Mouse (Mus musculus) neural tube, embryonic 13.5 days (tissue): ENCODE data around the gene 1700012A03Rik. TPM values are rescaled to one million over a fixed set of nuclear protein-coding genes. Genes with fewer than 3 reads are reported as not detected.
A peak's percentile ranks its signal among the peaks of the same experiment; 100 is the strongest.

Experiments used
- ATAC-seq: fragments of 200-750 bp; cut with Nextera tagmentation; 2 replicates; pipeline ENCODE4 v1.8.0; 2017; ENCODE audit warnings: low read depth, mild to moderate bottlenecking, moderate TSS enrichment, moderate library complexity
- H3K27ac ChIP-seq: fragments of 300-500 bp; sonication (generic); replicated peaks from 2 replicates; pipeline ENCODE4 v1.5.1; 2015; ENCODE audit warnings: moderate library complexity, mild to moderate bottlenecking, inconsistent platforms
- H3K27me3 ChIP-seq: fragments of 300-500 bp; sonication (generic); 2 replicates; pipeline ENCODE4 v1.6.1; 2015; ENCODE audit warnings: mild to moderate bottlenecking, inconsistent platforms
- H3K36me3 ChIP-seq: fragments of 300-500 bp; sonication (generic); 2 replicates; pipeline ENCODE4 v1.6.1; 2015; ENCODE audit warnings: mild to moderate bottlenecking, inconsistent platforms
- H3K4me1 ChIP-seq: fragments of 300-500 bp; sonication (generic); replicated peaks from 2 replicates; pipeline ENCODE4 v1.6.1; 2015; ENCODE audit warnings: inconsistent platforms
- H3K4me2 ChIP-seq: fragments of 300-500 bp; sonication (generic); 2 replicates; pipeline ENCODE4 v1.6.1; 2015; ENCODE audit warnings: inconsistent platforms, mild to moderate bottlenecking, moderate library complexity
- H3K4me3 ChIP-seq: fragments of 300-500 bp; sonication (generic); 2 replicates; pipeline ENCODE4 v1.5.1; 2015; ENCODE audit warnings: mild to moderate bottlenecking, inconsistent platforms
- H3K9ac ChIP-seq: fragments of 300-500 bp; sonication (generic); 2 replicates; pipeline ENCODE4 v1.6.1; 2015; ENCODE audit warnings: moderate library complexity, mild to moderate bottlenecking, inconsistent platforms
- H3K9me3 ChIP-seq: fragments of 300-500 bp; sonication (generic); 2 replicates; pipeline ENCODE4 v1.6.1; 2016; ENCODE audit warnings: inconsistent platforms
- WGBS: fragments of 180-500 bp; shearing (Covaris S2); methylation state at CpG from one replicate; pipeline ENCODE4 v1.1.7; 2015; 5-methylcytosine and 5-hydroxymethylcytosine counted together
- polyA plus RNA-seq: library from polyadenylated mRNA; unstranded; fragments of >200 nt; fragmentation: Nextera tagmentation; extraction: Ambion mirVana; gene quantifications from 2 replicates; pipeline ENCODE4 v1.2.1, GENCODE M21; 2015

Gene 1700012A03Rik
- polyA plus RNA-seq, result not detected in 2 replicates

DNA sequence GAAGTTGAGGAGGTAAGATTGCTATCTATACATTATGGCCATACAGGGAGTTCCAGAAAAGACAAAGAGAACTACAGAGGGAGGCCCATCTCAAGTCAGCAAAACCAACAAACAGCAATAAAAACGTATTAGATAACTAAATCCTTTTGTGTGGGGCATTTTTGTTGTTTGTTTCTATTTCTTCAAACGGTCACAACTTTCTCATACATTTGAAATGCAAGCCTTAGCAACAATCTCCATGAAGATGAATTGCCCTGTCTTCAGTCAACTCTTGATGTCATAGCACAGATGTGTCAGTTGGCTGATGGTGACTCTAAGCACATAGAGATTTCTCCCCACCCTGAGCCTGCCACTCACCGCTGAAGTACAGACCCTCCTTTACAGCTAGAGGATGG, at the start of gene 1700012A03Rik:
Gene 1700012A03Rik (plus strand): TSS at position 296 of the 395 bp plus-strand sequence.
- H3K27me3 ChIP-seq, result no peaks in the 10 kb centered on the region
- no peak within 1 kb of the TSS for H3K4me3 ChIP-seq
- 77% methylated on average over 3 of the region's 3 CpGs for WGBS
- no peaks in the 10 kb centered on the region for H3K36me3 ChIP-seq
- no peaks in the 10 kb centered on the region for H3K9me3 ChIP-seq
- H3K9ac ChIP-seq, result no peak within 1 kb of the TSS
- ATAC-seq, result no peak
- H3K27ac ChIP-seq, result no peak within 1 kb of the TSS
- H3K4me1 ChIP-seq, result peaks cover 10% of the 10 kb centered on the region; the same call in 1 of the 2 replicates
- no peak within 1 kb of the TSS for H3K4me2 ChIP-seq

DNA sequence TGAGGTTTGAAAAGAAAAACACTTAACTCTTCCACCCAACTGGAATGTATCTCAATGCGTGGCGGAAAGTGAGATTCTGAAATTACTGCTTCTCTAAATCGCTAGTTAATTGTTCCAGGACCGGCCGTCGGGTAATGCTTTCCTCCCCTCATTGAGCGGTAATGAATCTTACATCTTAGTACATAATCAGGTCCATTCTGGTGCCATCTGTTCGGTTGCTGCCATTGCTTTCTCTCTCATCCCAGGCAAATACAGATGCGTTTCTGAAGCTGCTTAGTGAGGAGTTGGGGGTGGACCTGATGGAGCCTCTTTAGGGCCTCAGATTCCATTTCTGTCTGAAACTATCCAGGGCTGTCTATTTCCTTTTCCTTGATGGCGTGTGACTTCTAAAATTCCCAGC, 45.8 kb upstream of the 1700012A03Rik start:
- ATAC-seq, result no peak
- Histone ChIP-seq H3K4me1 (no peaks in the 10 kb centered on the region), H3K4me3 (no peak overlapping the region), H3K36me3 (no peaks in the 10 kb centered on the region), H3K9ac (no peak overlapping the region), H3K27ac (no peak overlapping the region), H3K27me3 (no peaks in the 10 kb centered on the region), H3K4me2 (no peak overlapping the region), H3K9me3 (no peaks in the 10 kb centered on the region)
- 63% methylated on average over 10 of the region's 10 CpGs for WGBS

DNA sequence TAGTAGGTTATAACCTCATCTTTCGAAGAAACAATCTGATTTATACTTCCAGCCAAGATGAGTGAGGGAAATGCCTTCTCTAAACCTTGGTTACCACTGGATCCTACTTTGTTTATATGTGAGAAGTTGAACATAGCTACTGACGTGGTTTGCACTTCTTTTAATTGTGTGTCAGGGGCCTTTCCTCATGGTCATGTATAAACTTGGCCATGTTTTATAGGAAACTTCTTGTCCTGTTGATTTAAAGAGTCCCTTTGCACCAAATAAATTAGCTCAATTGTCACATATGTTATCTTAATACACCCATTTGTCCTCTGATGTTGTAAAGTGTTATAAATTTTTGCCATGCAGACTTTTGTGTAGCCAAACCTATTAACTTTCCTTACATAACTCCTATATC, 44.1 kb upstream of the 1700012A03Rik start:
- Histone ChIP-seq H3K9me3 (no peaks in the 10 kb centered on the region), H3K4me2 (no peak overlapping the region), H3K36me3 (no peaks in the 10 kb centered on the region), H3K27ac (no peak overlapping the region), H3K4me3 (no peak overlapping the region), H3K27me3 (no peaks in the 10 kb centered on the region), H3K4me1 (no peaks in the 10 kb centered on the region), H3K9ac (no peak overlapping the region)
- ATAC-seq, result no peak
- WGBS, result 76% methylated on average over 2 of the region's 2 CpGs

DNA sequence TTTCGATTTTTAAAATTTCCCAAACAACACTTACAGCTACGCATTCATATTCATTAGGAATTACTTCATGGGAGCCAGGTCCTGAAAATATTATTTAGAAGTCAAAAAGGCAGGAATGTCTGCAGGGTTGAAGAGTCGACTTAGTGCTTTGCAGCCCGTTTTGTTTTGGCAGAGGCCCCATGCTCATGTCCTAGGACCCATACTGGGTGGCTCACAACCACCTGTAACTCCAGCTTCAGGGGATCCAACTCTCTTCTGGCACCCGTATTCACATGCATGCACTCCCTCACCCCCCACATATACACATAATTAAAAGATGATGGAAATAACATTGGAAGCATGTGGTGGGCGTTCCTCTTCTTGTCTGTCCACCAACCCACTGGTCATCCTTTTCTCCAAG, 43.7 kb upstream of the 1700012A03Rik start:
- Histone ChIP-seq H3K4me2 (no peak overlapping the region), H3K4me3 (no peak overlapping the region), H3K9me3 (no peaks in the 10 kb centered on the region), H3K27me3 (no peaks in the 10 kb centered on the region), H3K36me3 (no peaks in the 10 kb centered on the region), H3K4me1 (no peaks in the 10 kb centered on the region), H3K27ac (no peak overlapping the region), H3K9ac (no peak overlapping the region)
- 85% methylated on average over 6 of the region's 6 CpGs for WGBS
- no peak for ATAC-seq

DNA sequence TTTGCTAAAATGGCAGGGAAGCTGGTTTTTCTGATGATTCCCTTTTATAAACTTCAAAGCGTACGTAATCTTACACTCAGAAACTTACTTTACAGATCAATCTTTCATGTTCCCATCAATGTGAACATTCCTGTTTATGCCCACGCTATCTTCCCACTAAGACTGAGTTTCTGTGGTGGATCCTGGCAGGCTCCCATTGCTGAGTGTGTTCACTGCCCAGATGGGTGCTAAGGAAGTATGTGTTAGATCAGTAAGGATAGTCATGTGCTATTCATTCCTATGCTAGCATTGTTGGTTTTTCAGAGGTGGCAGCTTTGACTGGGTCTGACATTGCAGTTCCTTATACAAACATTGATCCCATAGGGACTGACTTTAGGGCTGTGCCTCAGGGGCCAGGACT, 42.7 kb upstream of the 1700012A03Rik start:
- ATAC-seq, result no peak
- WGBS, result 95% methylated on average over 3 of the region's 3 CpGs

DNA sequence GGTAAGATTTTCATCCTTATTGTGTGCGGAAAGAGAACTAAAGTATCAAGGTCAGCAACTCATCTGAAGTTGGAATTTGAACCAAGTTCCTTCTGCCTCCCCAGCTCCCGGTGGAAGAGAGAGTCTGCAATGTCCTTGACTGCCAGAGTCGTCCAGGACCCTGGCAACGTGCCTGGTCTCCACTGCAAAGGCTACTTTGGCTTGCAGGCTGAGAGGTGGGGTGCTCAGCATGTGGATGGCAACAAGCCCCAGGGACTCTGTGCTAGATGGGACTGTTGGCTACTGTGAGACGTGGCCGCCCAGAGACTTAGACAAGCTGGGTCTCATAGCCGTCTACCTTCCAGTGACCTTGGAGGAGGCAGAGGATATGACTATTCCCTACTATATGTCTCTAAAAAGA, 33.2 kb upstream of the 1700012A03Rik start:
- H3K4me2 ChIP-seq, result no peak overlapping the region
- 78% methylated on average over 7 of the region's 7 CpGs for WGBS
- H3K9ac ChIP-seq, result no peak overlapping the region
- H3K9me3 ChIP-seq, result no peaks in the 10 kb centered on the region
- ATAC-seq, result no peak
- H3K27me3 ChIP-seq, result no peaks in the 10 kb centered on the region
- no peaks in the 10 kb centered on the region for H3K36me3 ChIP-seq
- no peak overlapping the region for H3K4me3 ChIP-seq
- H3K4me1 ChIP-seq, result peaks cover 19% of the 10 kb centered on the region
- H3K27ac ChIP-seq, result no peak overlapping the region

More for the DNA sequence above, 42.7 kb upstream of the 1700012A03Rik start:
- H3K9me3 ChIP-seq, result no peaks in the 10 kb centered on the region
- no peaks in the 10 kb centered on the region for H3K36me3 ChIP-seq
- no peak overlapping the region for H3K27ac ChIP-seq
- no peak overlapping the region for H3K4me3 ChIP-seq
- H3K9ac ChIP-seq, result no peak overlapping the region
- H3K27me3 ChIP-seq, result no peaks in the 10 kb centered on the region
- no peak overlapping the region for H3K4me2 ChIP-seq
- no peaks in the 10 kb centered on the region for H3K4me1 ChIP-seq

DNA sequence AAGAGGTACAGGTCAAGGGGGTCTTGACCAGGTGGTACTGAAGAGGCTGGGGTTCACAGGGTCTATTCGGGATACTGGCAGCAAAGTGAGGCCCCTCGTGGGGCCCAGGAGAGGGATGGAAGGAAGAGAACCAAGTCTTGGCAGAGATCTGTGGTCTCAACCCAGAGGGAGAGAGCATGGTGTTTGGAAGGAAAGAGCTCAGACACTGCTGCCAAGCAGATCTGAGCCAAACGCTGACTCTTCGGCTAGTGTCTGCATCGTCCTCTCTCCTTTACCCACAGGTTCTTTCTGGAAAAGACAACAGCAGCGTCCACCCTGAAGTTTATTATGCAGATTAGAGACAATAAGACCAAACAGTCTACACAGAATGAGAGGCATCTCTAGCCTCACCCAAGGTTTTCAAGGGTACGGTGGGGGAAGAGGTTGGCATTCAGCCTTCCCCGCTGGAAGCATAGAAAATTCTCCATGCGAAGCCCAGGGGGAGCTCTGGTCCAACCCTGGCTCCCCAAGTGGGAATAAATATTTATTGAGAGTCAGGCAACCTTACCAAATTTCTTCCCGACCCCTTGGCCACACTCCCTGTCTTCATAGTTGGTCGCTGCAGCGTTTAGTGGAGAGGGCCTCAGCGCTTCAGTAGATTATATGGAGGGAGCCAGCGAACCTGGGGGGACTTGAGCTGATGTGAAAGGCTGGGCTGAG, 32.5 kb upstream of the 1700012A03Rik start:
- Histone ChIP-seq H3K36me3 (no peaks in the 10 kb centered on the region), H3K4me2 (no peak overlapping the region), H3K9ac (no peak overlapping the region), H3K9me3 (no peaks in the 10 kb centered on the region), H3K27me3 (no peaks in the 10 kb centered on the region), H3K27ac (no peak overlapping the region), H3K4me1 (peaks cover 23% of the 10 kb centered on the region), H3K4me3 (no peak overlapping the region)
- 68% methylated on average over 14 of the region's 14 CpGs for WGBS
- ATAC-seq, result peak; percentile 77

DNA sequence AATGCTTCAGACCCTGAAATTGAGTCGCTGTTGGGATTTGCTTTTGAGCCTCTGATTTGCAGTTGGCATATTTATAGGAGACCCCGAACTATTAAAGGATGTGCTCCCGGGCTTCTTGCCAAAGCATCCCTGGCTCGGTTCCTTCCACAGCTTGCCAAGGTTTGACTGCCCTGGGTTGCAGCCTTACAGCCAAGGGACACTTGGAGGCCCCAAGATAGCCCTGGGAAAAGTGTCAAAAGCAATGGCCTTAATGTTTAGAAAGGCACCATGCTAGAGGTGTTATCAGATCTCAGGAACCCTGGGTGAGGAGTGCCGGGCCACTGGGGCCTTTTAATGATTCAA, 32.0 kb upstream of the 1700012A03Rik start:
- Histone ChIP-seq H3K4me2 (no peak overlapping the region), H3K9me3 (no peaks in the 10 kb centered on the region), H3K4me3 (no peak overlapping the region), H3K9ac (no peak overlapping the region), H3K4me1 (peaks cover 28% of the 10 kb centered on the region), H3K36me3 (no peaks in the 10 kb centered on the region), H3K27ac (no peak overlapping the region), H3K27me3 (no peaks in the 10 kb centered on the region)
- ATAC-seq, result peak; percentile 71; the same call in 1 of the 2 replicates
- WGBS, result 60% methylated on average over 5 of the region's 5 CpGs

DNA sequence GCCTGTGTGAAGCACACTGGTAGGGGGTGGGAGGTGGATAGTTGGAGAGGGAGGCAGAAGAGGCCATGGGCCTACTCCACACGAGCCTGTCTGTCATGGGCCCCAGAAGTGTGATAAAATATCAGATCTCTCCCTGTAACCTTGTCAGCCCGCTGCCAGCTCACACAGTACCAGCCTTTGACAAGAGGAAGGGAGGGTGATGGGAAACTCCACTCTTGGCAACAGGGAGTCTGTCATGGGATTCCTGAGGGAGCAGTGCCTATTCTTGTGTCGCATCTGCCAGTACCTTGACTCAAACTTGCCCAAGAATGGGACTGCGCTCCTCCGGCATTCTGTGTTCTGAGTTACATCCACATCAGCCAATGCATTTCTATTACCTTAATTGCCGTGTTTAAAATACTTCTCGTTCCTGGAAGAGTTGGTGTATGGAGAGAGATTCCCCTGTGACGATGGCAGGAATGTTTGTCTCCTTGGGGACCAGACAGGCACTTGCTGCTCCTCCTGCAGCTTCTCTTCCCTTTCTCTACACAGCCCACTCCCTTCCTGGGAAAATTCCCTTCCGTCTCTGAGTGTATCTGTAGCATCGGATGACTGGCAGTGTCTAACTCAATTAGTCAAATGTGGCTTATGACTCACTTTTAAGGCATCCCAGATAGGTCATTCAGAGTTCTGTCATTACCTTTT, 28.1 kb upstream of the 1700012A03Rik start:
- Histone ChIP-seq H3K27me3 (no peaks in the 10 kb centered on the region), H3K4me3 (no peak overlapping the region), H3K36me3 (no peaks in the 10 kb centered on the region), H3K9me3 (no peaks in the 10 kb centered on the region), H3K4me1 (peaks cover 28% of the 10 kb centered on the region), H3K9ac (no peak overlapping the region), H3K27ac (no peak overlapping the region), H3K4me2 (no peak overlapping the region)
- no peak for ATAC-seq
- 81% methylated on average over 10 of the region's 10 CpGs for WGBS

DNA sequence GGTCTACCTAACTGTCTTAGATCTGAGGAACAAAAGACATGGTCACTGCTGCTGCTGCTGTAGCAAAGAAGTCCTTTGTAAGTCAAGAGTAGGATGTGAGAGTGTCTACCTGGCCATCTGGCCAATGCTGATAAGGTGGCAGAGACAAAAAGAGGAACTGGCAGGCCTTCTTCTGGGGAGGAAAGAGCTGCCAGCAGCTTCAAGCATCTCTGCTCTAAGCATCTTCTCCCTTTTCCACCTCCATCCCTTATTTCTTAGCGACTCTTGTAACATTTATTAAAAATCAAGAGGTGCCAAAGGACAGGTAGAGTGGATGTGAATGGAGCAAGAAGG, 27.5 kb upstream of the 1700012A03Rik start:
- WGBS, result 100% methylated on average over 1 of the region's 1 CpGs
- Histone ChIP-seq H3K4me3 (no peak overlapping the region), H3K9ac (no peak overlapping the region), H3K9me3 (no peaks in the 10 kb centered on the region), H3K36me3 (no peaks in the 10 kb centered on the region), H3K4me1 (peaks cover 22% of the 10 kb centered on the region), H3K27me3 (no peaks in the 10 kb centered on the region), H3K27ac (no peak overlapping the region), H3K4me2 (no peak overlapping the region)
- ATAC-seq, result no peak

DNA sequence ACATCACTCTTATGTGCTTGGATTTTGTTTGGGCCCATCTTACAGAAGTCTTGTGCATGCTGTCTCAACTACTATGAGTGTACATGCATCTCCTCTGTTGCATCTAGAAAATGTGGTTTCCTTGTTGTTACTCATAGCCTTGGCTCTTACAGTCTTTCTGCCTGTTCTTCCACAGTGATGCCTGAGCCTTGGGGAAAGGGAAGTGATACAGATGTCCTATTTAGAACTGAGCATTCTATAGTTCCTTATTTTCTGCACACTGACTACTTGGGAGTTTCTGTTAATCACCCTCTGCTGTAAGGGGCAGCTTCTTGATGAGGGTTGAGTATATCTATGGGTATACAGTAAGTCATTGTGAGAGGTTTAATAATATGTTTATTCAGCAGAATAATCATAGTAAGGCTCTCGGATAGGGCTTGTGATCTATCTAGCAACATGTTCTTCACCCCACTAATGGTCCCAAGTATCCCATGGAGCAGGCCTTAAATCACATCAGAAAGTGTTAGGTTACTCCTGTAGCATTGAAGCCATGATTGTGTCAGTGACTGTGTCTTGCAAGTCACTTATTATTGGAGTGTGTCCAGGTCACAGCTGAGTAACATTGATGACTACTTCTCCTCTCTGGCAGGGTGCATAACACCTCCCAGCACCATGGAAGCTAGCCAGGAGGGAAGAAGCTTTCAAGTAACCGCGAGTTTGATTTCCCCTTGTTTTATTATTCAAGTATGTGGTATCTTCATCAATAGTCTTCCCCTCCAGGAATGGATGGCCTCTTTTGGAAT, 21.6 kb upstream of the 1700012A03Rik start:
- 83% methylated on average over 3 of the region's 3 CpGs for WGBS

DNA sequence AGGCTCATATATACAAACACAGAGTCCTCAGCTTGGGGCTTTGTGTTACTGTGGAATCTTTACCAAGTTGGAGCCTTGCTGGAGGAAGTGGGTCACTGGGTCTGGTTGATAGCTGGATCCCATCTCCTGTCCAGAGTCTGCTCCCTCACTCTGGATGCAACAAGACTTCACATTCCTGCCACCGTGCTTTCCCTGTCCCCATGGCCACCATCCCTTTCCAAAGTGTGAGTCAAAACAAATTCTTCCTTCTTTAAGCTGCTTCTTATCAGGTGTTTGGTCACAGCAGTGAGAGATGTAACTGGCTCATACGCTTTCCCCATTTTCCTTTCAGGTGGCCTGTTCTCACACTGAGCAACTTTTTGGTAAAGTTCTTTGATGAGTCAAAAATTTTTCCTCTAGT, 15.8 kb upstream of the 1700012A03Rik start:
- H3K27ac ChIP-seq, result no peak overlapping the region
- no peaks in the 10 kb centered on the region for H3K9me3 ChIP-seq
- no peaks in the 10 kb centered on the region for H3K36me3 ChIP-seq
- no peaks in the 10 kb centered on the region for H3K27me3 ChIP-seq
- ATAC-seq, result no peak
- H3K4me1 ChIP-seq, result no peaks in the 10 kb centered on the region
- no peak overlapping the region for H3K4me3 ChIP-seq
- 89% methylated on average over 2 of the region's 2 CpGs for WGBS
- no peak overlapping the region for H3K9ac ChIP-seq
- no peak overlapping the region for H3K4me2 ChIP-seq

More for the DNA sequence above, 21.6 kb upstream of the 1700012A03Rik start:
- Histone ChIP-seq H3K4me1 (no peaks in the 10 kb centered on the region), H3K9ac (no peak overlapping the region), H3K36me3 (no peaks in the 10 kb centered on the region), H3K4me2 (no peak overlapping the region), H3K27me3 (no peaks in the 10 kb centered on the region), H3K27ac (no peak overlapping the region), H3K9me3 (no peaks in the 10 kb centered on the region), H3K4me3 (no peak overlapping the region)
- no peak for ATAC-seq
